Mouse (Mus musculus): ENCODE measurements around the gene Phactr4.
"Not testable (repeated sequence)": the region's sequence is repeated elsewhere in the genome, so short reads cannot be mapped to it uniquely, and the experiment has no call there.

Phactr4 gene

GRCm38 (mm10) chr4:132413257-132413656 is 9.0 kb downstream of the Phactr4 start:
- not testable (repeated sequence) for DNase-seq (ENCODE audit: extremely low spot score, low spot score)

GRCm38 (mm10) chr4:132411322-132412094 is 10.8 kb downstream of the Phactr4 start:
- no peak for DNase-seq (ENCODE audit: extremely low spot score, low spot score)

GRCm38 (mm10) chr4:132409587-132410229 is 12.6 kb downstream of the Phactr4 start:
- no peak for DNase-seq (ENCODE audit: extremely low spot score, low spot score)

GRCm38 (mm10) chr4:132406393-132407189 is 15.7 kb downstream of the Phactr4 start:
- DNase-seq (ENCODE audit: extremely low spot score, low spot score), result no peak

- no peak for DNase-seq (ENCODE audit: extremely low spot score, low spot score)
These were observed 17.7 kb downstream of the Phactr4 start for GRCm38 (mm10) chr4:132404588-132404987.

GRCm38 (mm10) chr4:132403063-132403660 is 19.1 kb downstream of the Phactr4 start:
- DNase-seq (ENCODE audit: extremely low spot score, low spot score), result no peak

- no peak for DNase-seq (ENCODE audit: extremely low spot score, low spot score)
These were observed 21.3 kb downstream of the Phactr4 start for GRCm38 (mm10) chr4:132401016-132401415.

GRCm38 (mm10) chr4:132398863-132399262 is 23.4 kb downstream of the Phactr4 start:
- no peak for DNase-seq (ENCODE audit: extremely low spot score, low spot score)

- peak; percentile 22 for DNase-seq (ENCODE audit: extremely low spot score, low spot score)
These were observed 24.1 kb downstream of the Phactr4 start for GRCm38 (mm10) chr4:132398045-132398774.

- DNase-seq (ENCODE audit: extremely low spot score, low spot score), result no peak
These were observed 25.2 kb downstream of the Phactr4 start for GRCm38 (mm10) chr4:132397120-132397519.

- no peak for DNase-seq (ENCODE audit: extremely low spot score, low spot score)
These were observed 26.0 kb downstream of the Phactr4 start for GRCm38 (mm10) chr4:132396251-132396650.

GRCm38 (mm10) chr4:132391063-132391740 is 31.1 kb downstream of the Phactr4 start:
- DNase-seq (ENCODE audit: extremely low spot score, low spot score), result no peak

- DNase-seq (ENCODE audit: extremely low spot score, low spot score), result no peak
These were observed 33.0 kb downstream of the Phactr4 start for GRCm38 (mm10) chr4:132389302-132389701.

GRCm38 (mm10) chr4:132387617-132388016 is 34.7 kb downstream of the Phactr4 start:
- no peak for DNase-seq (ENCODE audit: extremely low spot score, low spot score)

GRCm38 (mm10) chr4:132386846-132387245 is 35.4 kb downstream of the Phactr4 start:
- DNase-seq (ENCODE audit: extremely low spot score, low spot score), result no peak

GRCm38 (mm10) chr4:132385771-132386410 is 36.4 kb downstream of the Phactr4 start:
- DNase-seq (ENCODE audit: extremely low spot score, low spot score), result no peak

GRCm38 (mm10) chr4:132383455-132383854 is 38.8 kb downstream of the Phactr4 start:
- no peak for DNase-seq (ENCODE audit: extremely low spot score, low spot score)

GRCm38 (mm10) chr4:132382296-132382695 is 40.0 kb downstream of the Phactr4 start:
- DNase-seq (ENCODE audit: extremely low spot score, low spot score), result no peak

- no peak for DNase-seq (ENCODE audit: extremely low spot score, low spot score)
These were observed 41.2 kb downstream of the Phactr4 start for GRCm38 (mm10) chr4:132380965-132381616.
